Mouse (Mus musculus): Measurements from ENCODE around the gene 2010005H15Rik.
"Not testable (repeated sequence)": the region's sequence is repeated elsewhere in the genome, so short reads cannot be mapped to it uniquely, and the experiment has no call there.

DNA sequence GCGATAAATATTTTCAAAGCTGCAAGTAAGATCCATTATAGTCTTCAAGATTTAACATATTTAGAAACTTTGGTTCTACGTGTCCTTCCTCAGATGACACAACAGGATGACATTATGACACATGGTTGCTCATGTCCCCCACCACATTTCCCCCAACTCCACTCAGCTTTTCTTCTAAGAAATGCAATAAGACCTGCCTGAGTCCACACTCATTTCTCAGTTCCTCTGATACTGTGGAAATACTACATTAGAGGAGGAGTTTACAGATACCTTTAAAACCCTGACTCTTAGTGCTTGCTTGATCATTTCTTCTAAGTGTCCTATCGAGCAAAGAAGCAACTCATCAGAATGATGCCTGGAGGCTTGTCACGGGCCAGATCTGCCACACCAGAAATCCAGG is 37.4 kb upstream of the 2010005H15Rik start, which contains the start of gene Gm5483:
- TF ChIP-seq POLR2A (IDR thresholded peaks at IDR 0.05; ENCODE audit: low read depth, low read length); CTCF (IDR thresholded peaks at IDR 0.05; ENCODE audit: extremely low read depth, insufficient read length, insufficient replicate concordance, low read depth, low read length): not testable (repeated sequence)
